Mouse (Mus musculus) heart, postnatal 36 days (tissue): ENCODE data around the gene Ccdc85c. TPM values are rescaled to one million over a fixed set of nuclear protein-coding genes. Genes with fewer than 3 reads are reported as not detected.
A peak's percentile ranks its signal among the peaks of the same experiment; 100 is the strongest.

ENCODE experiments used
- DNase-seq, 2 experiments: peaks; one replicate each; pipeline ENCODE4 v3.0.0; 2021 to 2022
- intact Hi-C: fragments of 180-260 bp; cut with DNase I; formaldehyde crosslinking; loops from one replicate; pipeline ENCODE4 v1.15.1; 2025
- total RNA-seq, 2 experiments: library from RNA; stranded (reverse); gene quantifications; 2 replicates each; pipeline ENCODE4 v1.2.3; 2021

Ccdc85c gene
- total RNA-seq, 2 experiments from 2014 or later, result 33.6 to 38.9 TPM

GRCm38 (mm10) chr12:108271351-108272142, 3.7 kb downstream of the Ccdc85c start:
- DNase-seq, result no peak
- intact Hi-C loops, result loop anchor here (2.0 kb wide), 1 partner anchor 27 kb away; no protein-coding TSS in a partner anchor

DNA sequence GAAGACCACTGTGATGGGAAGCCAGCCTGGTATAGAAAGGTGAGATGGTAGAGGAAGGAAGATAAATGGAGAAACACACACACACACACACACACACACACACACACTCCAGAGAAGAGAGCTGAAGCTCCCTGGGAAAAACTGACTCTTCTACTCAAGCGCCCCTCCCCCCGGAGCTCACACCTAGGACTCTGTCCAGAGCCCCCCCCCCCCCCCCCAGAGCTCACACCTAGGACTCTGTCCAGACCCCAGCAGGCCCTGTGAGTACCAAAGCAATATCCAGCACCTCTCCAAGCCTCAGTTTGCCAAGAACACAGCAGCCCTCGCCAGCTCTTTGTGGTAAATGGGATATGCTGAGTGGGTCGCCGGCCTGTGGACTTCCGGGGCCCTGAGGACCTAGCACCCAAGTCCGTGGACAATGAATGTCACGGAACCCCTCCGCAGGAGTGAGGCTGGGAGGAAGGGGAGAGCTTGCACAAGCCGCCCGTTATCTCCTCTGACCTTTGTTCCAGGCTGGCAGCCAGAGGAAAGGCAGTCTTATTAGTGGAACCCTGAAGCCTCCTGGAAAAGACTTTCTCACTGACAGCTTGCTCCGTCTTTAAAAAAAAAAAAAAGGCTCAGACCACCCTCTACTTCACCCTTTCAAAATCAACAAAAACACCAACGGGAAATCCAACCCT, 4.8 kb downstream of the Ccdc85c start:
- intact Hi-C loops, result loop anchor here (2.0 kb wide), 1 partner anchor 26 kb away; no protein-coding TSS in a partner anchor
- DNase-seq, result peak in 1 of 2 experiments; percentile 57

DNA sequence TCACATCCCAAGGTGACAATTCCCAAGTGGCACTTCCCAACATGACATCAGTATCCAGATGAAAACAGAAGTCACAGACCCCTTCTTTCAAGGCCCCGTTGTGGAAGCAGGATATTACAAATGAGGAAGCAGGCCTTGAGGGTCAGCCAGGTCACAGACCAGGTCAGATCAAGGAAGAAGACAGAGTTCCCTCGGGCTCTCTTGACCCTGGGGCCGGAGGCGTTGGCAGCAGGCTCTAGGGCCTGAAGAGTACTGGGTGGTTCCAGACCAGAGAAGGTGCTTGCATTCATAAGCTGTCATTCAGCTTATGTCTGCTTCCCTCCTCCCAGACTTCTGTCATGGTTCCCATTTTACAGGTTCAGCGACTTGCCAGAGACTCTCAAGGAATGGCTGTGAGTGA, 5.5 kb downstream of the Ccdc85c start:
- intact Hi-C loops, result loop anchor here (2.0 kb wide), 1 partner anchor 25 kb away; no protein-coding TSS in a partner anchor
- DNase-seq, result no peak

GRCm38 (mm10) chr12:108268970-108269369, 6.3 kb downstream of the Ccdc85c start:
- no peak for DNase-seq
- intact Hi-C loops, result no loop called here

DNA sequence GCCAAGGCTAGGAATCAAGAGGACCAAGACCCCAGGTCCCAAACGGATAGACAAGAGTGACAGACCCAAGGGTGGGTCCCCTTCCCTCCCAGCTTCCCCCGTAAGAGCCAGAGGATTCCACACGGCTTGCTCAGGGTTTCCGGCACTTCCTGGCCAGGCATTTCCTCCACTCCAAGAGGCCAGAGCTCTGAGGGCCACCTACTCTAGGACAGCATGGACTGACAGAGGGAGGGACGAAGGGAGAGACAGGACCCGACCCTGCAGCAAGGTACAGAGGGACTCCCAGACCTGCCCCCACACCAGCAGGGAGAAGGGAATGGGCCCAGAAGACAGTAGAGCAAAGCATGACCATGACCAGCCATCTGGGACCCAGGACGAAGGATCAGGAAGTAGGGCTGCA, 7.6 kb downstream of the Ccdc85c start:
- intact Hi-C loops, result no loop called here

GRCm38 (mm10) chr12:108265831-108266619, 9.2 kb downstream of the Ccdc85c start:
- DNase-seq, result peak in 1 of 2 experiments; percentile 51
- intact Hi-C loops, result no loop called here

More for the DNA sequence above, 7.6 kb downstream of the Ccdc85c start:
- DNase-seq, result peak in 1 of 2 experiments; percentile 58

DNA sequence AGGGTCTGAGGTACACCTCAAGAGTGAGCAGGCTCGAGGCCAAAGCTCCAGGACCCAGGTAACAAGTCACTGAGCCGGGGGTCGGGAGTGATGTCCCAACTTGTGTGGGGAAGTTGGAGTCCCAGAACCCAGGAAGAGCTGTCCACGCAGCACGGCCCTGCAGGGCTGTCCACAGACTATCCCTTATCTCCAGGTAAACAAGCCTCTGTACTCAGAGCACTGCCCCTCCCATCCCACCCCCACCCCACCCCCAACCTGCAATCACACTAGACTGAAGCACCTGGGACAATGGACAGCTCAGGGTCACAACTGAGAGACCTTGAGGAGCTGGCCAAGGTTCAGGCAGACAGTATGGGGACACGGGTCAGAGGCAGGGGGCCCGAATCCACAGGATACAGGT, 10.3 kb downstream of the Ccdc85c start:
- no peak for DNase-seq
- intact Hi-C loops, result no loop called here

DNA sequence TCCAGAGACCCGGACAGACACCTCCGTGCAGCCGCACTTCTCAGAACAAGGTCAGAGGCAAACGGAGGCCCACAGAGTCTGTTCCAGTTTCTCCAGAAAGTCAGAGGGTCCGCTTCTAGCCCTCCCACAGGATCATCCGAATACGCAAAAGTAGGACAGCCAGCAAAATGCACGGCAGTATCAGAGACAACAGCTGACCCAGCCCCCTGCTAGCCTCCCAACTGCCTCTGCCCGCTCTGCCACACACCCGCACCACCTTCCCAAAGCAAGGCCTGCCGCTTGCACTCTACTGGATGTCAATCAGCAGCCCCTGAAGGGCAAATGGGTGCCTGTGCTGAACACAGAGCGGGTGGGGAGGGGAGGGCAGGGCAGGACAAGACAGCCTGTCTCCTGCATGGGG, 14.3 kb downstream of the Ccdc85c start:
- DNase-seq, result no peak
- intact Hi-C loops, result no loop called here

GRCm38 (mm10) chr12:108259322-108260049, 15.7 kb downstream of the Ccdc85c start:
- DNase-seq, result no peak
- intact Hi-C loops, result no loop called here

- no peak for DNase-seq
- intact Hi-C loops, result no loop called here
Measured at GRCm38 (mm10) chr12:108256734-108257133, 18.5 kb downstream of the Ccdc85c start.

- intact Hi-C loops, result no loop called here
Measured at GRCm38 (mm10) chr12:108255960-108256359, 19.3 kb downstream of the Ccdc85c start.

DNA sequence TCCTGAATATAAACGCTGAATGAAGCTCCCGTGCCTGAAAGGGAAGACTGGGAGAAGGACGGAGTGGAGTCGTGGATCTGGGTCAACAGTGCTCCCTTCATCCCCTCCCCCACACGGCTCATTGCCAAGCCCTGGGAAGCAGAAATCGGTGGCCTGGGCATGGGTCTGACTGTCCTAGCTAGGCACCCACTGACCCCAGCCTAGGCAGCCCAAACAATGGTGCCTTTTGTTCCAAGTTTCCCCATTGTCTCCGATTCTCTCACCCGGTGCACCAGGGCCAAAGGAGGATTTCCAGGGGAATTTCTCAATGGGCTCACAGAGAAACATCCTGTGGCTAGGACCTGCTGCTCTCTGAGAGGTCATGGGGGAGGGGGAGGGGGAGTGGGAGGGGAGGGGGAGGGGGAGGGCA, 19.7 kb downstream of the Ccdc85c start:
- DNase-seq, result no peak
- intact Hi-C loops, result no loop called here

More at GRCm38 (mm10) chr12:108255960-108256359, 19.3 kb downstream of the Ccdc85c start:
- DNase-seq, result no peak

DNA sequence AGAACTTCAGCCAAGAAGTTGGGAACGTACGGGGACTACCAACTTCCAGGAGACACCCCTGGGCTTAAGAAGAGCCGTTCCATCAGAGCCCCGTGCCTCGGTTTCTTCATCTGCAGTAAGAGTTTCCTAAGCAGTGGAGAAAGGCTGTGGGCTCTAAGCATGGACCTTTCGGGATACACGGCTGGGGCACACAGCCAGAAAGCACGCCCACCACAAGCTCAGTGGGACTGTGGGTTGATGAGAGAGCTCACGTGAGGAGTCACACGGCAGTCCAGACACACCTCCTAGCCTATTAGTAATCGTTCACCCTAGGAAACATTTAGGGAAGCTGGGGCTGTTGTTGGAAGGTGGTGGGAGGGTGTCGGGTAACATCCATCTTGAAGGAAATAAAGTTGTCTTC, 22.2 kb downstream of the Ccdc85c start:
- DNase-seq, result no peak
- intact Hi-C loops, result no loop called here

DNA sequence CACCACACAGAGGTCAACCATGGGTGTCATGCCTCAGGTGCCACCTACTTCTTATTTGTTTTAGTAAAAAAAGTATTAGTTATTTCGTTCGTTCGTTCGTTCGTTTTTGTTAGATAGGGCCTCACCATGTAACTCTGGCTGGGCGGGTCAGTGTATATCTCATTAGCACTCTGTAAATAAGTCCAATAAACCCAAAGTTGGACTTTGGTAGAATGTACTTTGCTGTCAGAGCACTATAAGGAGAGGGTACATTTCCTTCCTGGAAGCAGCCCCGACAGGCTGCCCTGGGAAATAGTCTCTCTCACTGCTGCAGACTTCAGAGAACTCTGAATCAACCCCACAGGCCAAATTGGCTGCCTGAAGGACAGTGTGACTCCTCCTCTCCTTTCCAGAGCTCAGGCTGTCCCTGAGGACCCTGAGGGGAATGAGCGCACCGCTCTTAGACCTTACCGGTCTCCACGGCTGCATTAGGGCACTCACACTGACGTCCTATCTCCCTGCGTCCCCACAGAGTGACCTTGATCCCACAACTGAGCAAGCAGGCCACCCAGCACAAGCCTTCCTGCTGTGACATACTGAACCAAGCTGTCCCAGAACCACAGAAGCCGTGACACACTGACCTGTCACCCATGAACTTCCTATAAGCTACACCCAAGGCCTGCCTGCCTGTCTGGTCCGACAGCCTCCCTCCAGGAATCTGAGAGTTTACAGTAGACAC, 23.2 kb downstream of the Ccdc85c start:
- no peak for DNase-seq
- intact Hi-C loops, result loop anchor here (2.0 kb wide), 1 partner anchor 17 kb away; no protein-coding TSS in a partner anchor

DNA sequence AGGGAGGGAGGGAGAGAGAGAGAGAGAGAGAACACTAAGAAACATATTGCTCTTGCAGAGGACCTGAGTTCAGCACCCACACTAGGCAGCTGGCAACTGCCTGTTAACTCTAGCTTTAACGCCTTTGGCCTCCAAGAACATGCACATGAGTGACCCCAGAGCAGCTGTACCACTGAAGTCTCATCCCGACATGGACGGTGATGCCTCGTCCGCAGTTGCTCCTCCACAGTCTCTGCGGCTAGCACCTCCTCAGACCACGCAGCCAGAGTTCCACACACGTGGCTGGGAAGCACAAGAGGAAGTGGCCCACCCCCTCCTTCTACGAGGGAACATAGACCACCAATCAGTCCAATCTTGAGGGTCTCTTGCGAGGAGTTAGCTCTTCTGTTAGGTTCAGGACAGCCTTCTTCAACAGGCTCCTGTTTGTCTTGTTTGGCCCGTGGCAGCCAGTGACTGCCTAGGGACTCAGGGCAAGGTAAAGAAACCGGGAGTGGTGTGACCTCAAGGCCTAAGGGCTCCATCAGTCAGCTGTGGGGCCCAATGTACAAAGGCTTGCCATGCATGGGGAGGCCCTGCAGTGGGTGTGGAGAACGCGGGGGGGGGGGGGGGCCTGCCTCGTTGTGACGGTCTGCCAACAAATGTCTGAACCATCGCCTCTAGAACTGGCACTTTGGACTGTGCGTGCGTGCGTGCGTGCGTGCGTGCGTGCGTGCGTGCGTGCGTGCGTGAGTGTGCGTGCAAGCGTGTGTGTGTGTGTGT, 24.0 kb downstream of the Ccdc85c start:
- intact Hi-C loops, result loop anchor here (2.0 kb wide), 1 partner anchor 16 kb away; no protein-coding TSS in a partner anchor
- DNase-seq, result no peak

- peak; percentile 67 to 73 for DNase-seq
Measured at GRCm38 (mm10) chr12:108249522-108249921, 25.7 kb downstream of the Ccdc85c start.

DNA sequence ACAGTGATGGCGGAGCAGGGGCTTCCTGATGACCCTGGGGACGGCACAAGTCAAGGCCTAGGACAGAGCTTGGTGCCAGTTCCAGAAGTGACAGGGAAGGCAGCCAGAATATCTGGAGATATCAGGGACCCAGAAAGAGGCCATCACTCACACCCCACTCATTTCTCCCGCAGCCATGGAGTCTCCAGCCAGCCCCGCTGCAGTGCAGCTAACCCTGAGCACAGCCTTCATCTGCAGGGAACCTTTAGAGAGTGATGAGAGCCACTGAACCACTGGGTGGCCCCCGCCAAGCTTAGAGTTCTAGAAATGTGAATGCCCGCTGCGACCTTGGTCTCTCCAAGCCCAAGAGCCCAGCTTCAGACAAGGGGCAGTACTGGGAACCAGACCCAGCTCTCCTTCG, 26.2 kb downstream of the Ccdc85c start:
- intact Hi-C loops, result no loop called here
- no peak for DNase-seq

More at GRCm38 (mm10) chr12:108249522-108249921, 25.7 kb downstream of the Ccdc85c start:
- intact Hi-C loops, result no loop called here

DNA sequence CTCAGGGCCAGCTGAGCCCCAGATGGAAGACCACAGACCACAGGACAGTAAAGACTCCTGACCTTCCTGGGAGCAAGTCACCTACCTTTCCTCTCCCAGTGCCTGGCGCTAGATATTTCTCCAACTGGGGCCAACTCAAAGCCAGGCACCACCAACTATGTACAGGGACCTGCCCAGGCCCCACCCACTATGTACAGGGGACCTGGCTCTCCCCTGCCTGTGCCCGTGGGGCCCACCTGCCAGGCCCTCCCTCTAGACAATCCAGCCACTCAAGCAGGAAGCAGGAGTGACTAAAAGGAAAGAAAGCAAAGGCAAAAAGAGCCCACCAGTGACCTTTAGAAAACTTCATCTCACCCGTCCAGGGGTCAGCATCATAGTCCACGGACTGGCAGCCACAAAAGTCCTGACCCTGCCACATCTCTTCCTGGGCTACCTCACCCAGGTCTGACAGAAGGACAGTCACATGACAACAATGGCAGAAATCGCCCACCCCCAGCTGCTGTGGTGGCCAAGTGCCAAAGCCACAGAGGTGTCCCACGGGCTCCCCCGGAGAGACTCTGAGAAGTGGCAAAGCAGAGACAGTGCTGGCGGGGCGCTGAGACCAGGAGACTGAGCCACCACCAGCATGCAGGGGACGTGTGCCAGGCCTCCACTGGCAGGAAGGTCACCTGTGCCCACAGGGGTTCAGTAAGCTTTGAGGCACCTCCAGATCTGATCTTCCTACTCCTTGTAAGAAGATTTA, 28.3 kb downstream of the Ccdc85c start:
- DNase-seq, result no peak
- intact Hi-C loops, result no loop called here
